Mouse (Mus musculus): ENCODE results near the gene Mlf2.

GRCm38 (mm10) chr6:124918331-124918690, 12.9 kb upstream of the Mlf2 start:
- TF ChIP-seq CTCF (IDR thresholded peaks at IDR 0.05; ENCODE audit: control insufficient read depth, insufficient read depth, insufficient read length) (no peak), MYOD1 (IDR thresholded peaks at IDR 0.05; ENCODE audit: control insufficient read depth, insufficient read length, low read depth) (no peak), MAX (IDR thresholded peaks at IDR 0.05) (no peak)
